Mouse (Mus musculus): ENCODE data around the gene Tenm3.

GRCm38 (mm10) chr8:48880585-48880984 lies 36.8 kb upstream of the Tenm3 start:
- no peak for TF ChIP-seq CTCF (IDR thresholded peaks at IDR 0.05; ENCODE audit: control insufficient read depth, insufficient read depth, insufficient read length)
- TF ChIP-seq MAX (IDR thresholded peaks at IDR 0.05) = no peak
